Mouse (Mus musculus): Measurements from ENCODE around the gene Sh3gl2.

Sh3gl2 gene

GRCm38 (mm10) chr4:85305912-85306573, 101.1 kb downstream of the Sh3gl2 start:
- peak; percentile 34 for DNase-seq

- DNase-seq, result no peak
Measured at GRCm38 (mm10) chr4:85319092-85319491, 114.2 kb downstream of the Sh3gl2 start.

- peak; percentile 80 for DNase-seq
Measured at GRCm38 (mm10) chr4:85325454-85325853, 120.5 kb downstream of the Sh3gl2 start.

GRCm38 (mm10) chr4:85326052-85326451, 121.1 kb downstream of the Sh3gl2 start:
- no peak for DNase-seq

GRCm38 (mm10) chr4:85334688-85335200, 129.8 kb downstream of the Sh3gl2 start:
- DNase-seq, result peak; percentile 69

- no peak for DNase-seq
Measured at GRCm38 (mm10) chr4:85336356-85336755, 131.4 kb downstream of the Sh3gl2 start.

- DNase-seq, result no peak
Measured at GRCm38 (mm10) chr4:85339126-85339525, 134.2 kb downstream of the Sh3gl2 start.

- DNase-seq, result no peak
Measured at GRCm38 (mm10) chr4:85340686-85341085, 135.8 kb downstream of the Sh3gl2 start.

- DNase-seq, result no peak
Measured at GRCm38 (mm10) chr4:85345911-85346310, 141.0 kb downstream of the Sh3gl2 start.

GRCm38 (mm10) chr4:85348079-85348643, 143.2 kb downstream of the Sh3gl2 start:
- no peak for DNase-seq

GRCm38 (mm10) chr4:85362661-85363060, 157.7 kb downstream of the Sh3gl2 start:
- DNase-seq, result no peak

GRCm38 (mm10) chr4:85363205-85363604, 158.3 kb downstream of the Sh3gl2 start:
- DNase-seq, result no peak

GRCm38 (mm10) chr4:85371036-85371435, 166.1 kb downstream of the Sh3gl2 start:
- peak; percentile 39 for DNase-seq

GRCm38 (mm10) chr4:85374801-85375200, 169.9 kb downstream of the Sh3gl2 start:
- no peak for DNase-seq

GRCm38 (mm10) chr4:85376187-85376586, 171.3 kb downstream of the Sh3gl2 start:
- no peak for DNase-seq

- no peak for DNase-seq
Measured at GRCm38 (mm10) chr4:85376610-85377009, 171.7 kb downstream of the Sh3gl2 start.

- no peak for DNase-seq
Measured at GRCm38 (mm10) chr4:85385241-85385640, 180.3 kb downstream of the Sh3gl2 start.

- no peak for DNase-seq
Measured at GRCm38 (mm10) chr4:85387676-85388075, 182.8 kb downstream of the Sh3gl2 start.

GRCm38 (mm10) chr4:85391795-85392194, 186.9 kb downstream of the Sh3gl2 start:
- no peak for DNase-seq

- no peak for DNase-seq
Measured at GRCm38 (mm10) chr4:85398765-85399164, 193.8 kb downstream of the Sh3gl2 start.

- DNase-seq, result peak; percentile 40
Measured at GRCm38 (mm10) chr4:85402823-85403222, 197.9 kb downstream of the Sh3gl2 start.

- peak; percentile 26 for DNase-seq
Measured at GRCm38 (mm10) chr4:85404424-85405194, 199.7 kb downstream of the Sh3gl2 start.

- peak; percentile 65 for DNase-seq
Measured at GRCm38 (mm10) chr4:85405276-85405675, 200.3 kb downstream of the Sh3gl2 start.

GRCm38 (mm10) chr4:85416466-85416865, 211.5 kb downstream of the Sh3gl2 start:
- DNase-seq, result no peak
